Mouse (Mus musculus): ENCODE measurements at regions not wholly inside any gene's neighbourhood (a gene's known extent, or its start where the extent isn't known, plus 50 kb on each side); places are given as distances from the start of the nearest gene placed in this dataset.

DNA sequence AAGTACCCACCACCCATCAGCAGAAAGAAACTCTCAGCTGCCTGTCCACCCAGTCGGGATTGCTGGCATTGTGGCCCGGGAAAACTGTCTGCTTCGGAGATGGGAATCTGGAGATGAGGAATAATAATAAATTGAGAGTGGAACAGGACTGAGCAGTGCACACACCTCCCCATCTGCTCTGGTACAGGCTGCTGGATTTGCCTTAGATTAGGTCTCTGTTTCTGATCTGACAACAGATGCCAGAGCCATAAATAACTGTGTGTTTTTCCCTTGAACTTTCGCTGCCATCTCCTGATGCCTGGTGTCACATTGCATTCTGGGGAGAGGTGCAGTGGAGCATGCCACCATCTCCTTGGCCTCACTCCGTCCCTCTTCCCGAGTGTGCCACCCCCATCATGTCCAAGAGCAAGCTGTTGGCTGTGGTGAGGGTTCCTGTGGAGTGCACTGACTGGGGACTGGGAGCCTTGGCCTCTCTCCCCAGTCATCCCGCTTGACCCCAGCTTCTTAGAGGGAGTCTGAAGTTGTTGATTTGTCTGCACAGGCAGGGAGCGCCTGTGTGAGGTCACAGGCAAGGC, 50.4 kb upstream of the Nxpe4 start:
- TF ChIP-seq POLR2A (IDR thresholded peaks at IDR 0.05; ENCODE audit: extremely low read depth, insufficient read depth, low read length) (no peak), CTCF (IDR thresholded peaks at IDR 0.05; ENCODE audit: extremely low read depth, insufficient read depth, low read length) (no peak)
- Histone ChIP-seq H3K4me1 (ENCODE audit: control insufficient read depth, insufficient read depth, low read length) (no peaks in the 10 kb centered on the region), H3K27ac (ENCODE audit: insufficient read depth, low read length) (no peak overlapping the region), H3K4me3 (ENCODE audit: insufficient read depth, low read length) (no peak overlapping the region)
